Mouse (Mus musculus): ENCODE data around the gene BC004004.

GRCm38 (mm10) chr17:29332186-29332685 is 63.6 kb downstream of the BC004004 start:
- TF ChIP-seq POLR2A (IDR thresholded peaks at IDR 0.05; ENCODE audit: low read depth, low read length) = no peak
- no peak for TF ChIP-seq CTCF (IDR thresholded peaks at IDR 0.05; ENCODE audit: extremely low read depth, insufficient read depth, insufficient read length, insufficient replicate concordance)
